Mouse (Mus musculus) cortical plate, adult 2 months (tissue): ENCODE data around the gene Rhoh.

Experiments
- CTCF ChIP-seq: fragments of 200-500 bp; IDR thresholded peaks from 2 replicates; pipeline ENCODE4 v1.5.1; 2011; ENCODE audit warnings: mild to moderate bottlenecking, control low read depth, low read length; ENCODE audit not compliant: insufficient read depth; ENCODE audit errors: extremely low read depth
- POLR2A ChIP-seq: fragments of 200-500 bp; IDR thresholded peaks from 2 replicates; pipeline ENCODE4 v1.6.1; 2011; ENCODE audit warnings: mild to moderate bottlenecking, low read length, control low read depth; ENCODE audit not compliant: insufficient read depth; ENCODE audit errors: extremely low read depth

GRCm38 (mm10) chr5:65914342-65914741 lies 53.3 kb downstream of the Rhoh start:
- TF ChIP-seq CTCF (no peak), POLR2A (no peak)
